Mouse (Mus musculus) heart, embryonic 11.5 days (tissue): ENCODE data around the gene Nap1l2. TPM values are rescaled to one million over a fixed set of nuclear protein-coding genes. Genes with fewer than 3 reads are reported as not detected.

Experiments
- ATAC-seq: fragments of 200-750 bp; cut with Nextera tagmentation; replicated peaks from 2 replicates; pipeline ENCODE4 v1.8.0; 2017; ENCODE audit warnings: moderate library complexity; ENCODE audit not compliant: insufficient number of reproducible peaks, low FRiP score, low TSS enrichment
- H3K27ac ChIP-seq: fragments of 300-500 bp; sonication (generic); 2 replicates; pipeline ENCODE4 v1.5.1; 2014; ENCODE audit warnings: mild to moderate bottlenecking, low read depth, low read length
- H3K27me3 ChIP-seq: fragments of 300-500 bp; sonication (generic); 2 replicates; pipeline ENCODE4 v1.6.1; 2014; ENCODE audit warnings: mild to moderate bottlenecking, low read length, mixed read lengths; ENCODE audit not compliant: control insufficient read depth, insufficient read depth
- H3K36me3 ChIP-seq: fragments of 300-500 bp; sonication (generic); 2 replicates; pipeline ENCODE4 v1.6.1; 2014; ENCODE audit warnings: mild to moderate bottlenecking, low read length, moderate library complexity, mixed read lengths; ENCODE audit not compliant: control insufficient read depth, insufficient read depth
- H3K4me1 ChIP-seq: fragments of 300-500 bp; sonication (generic); 2 replicates; pipeline ENCODE4 v1.6.1; 2014; ENCODE audit warnings: low read length; ENCODE audit not compliant: control insufficient read depth, insufficient read depth
- H3K4me2 ChIP-seq: fragments of 300-500 bp; sonication (generic); 2 replicates; pipeline ENCODE4 v1.6.1; 2014; ENCODE audit warnings: mild to moderate bottlenecking, moderate library complexity
- H3K4me3 ChIP-seq: fragments of 300-500 bp; sonication (generic); 2 replicates; pipeline ENCODE4 v1.5.1; 2014; ENCODE audit warnings: low read depth, low read length
- H3K9ac ChIP-seq: fragments of 300-500 bp; sonication (generic); 2 replicates; pipeline ENCODE4 v1.6.1; 2014; ENCODE audit warnings: mild to moderate bottlenecking, low read depth, low read length, moderate library complexity
- H3K9me3 ChIP-seq: fragments of 300-500 bp; sonication (generic); replicated peaks from 2 replicates; pipeline ENCODE4 v1.6.1; 2016; ENCODE audit warnings: low read length; ENCODE audit not compliant: control insufficient read depth
- WGBS: fragments of 180-500 bp; shearing (Covaris S2); extraction: QIAGEN DNeasy Blood & Tissue Kit; methylation state at CpG from one replicate; pipeline ENCODE4 v1.1.7; 2014; ENCODE audit not compliant: insufficient replicate concordance; 5-methylcytosine and 5-hydroxymethylcytosine counted together
- polyA plus RNA-seq: library from polyadenylated mRNA; unstranded; fragments of >200 nt; fragmentation: Nextera tagmentation; extraction: Ambion mirVana; gene quantifications from 2 replicates; pipeline ENCODE4 v1.2.1, GENCODE M21; 2014

Nap1l2 gene
- polyA plus RNA-seq, 1 experiment from 2014 or later = 1.1 TPM

DNA sequence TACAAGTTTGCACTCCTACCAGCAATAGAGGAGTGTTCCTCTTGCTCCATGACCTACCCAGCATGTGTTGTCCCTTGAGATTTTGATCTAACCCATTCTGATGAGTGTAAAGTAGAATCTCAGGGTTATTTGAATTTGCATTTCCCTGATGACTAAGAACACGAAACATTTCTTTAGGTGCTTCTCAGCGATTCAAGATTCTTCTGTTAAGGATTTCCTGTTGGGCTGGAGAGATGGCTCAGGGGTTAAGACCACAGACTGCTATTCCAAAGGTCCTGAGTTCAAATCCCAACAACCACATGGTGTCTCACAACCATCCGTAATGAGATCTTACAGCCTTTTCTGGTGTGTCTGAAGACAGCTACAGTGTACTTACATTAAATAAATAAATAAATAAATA is 47.9 kb downstream of the Nap1l2 start:
- H3K4me1 ChIP-seq = no peaks in the 10 kb centered on the region
- H3K9ac ChIP-seq = no peak overlapping the region
- H3K36me3 ChIP-seq = no peaks in the 10 kb centered on the region
- no peaks in the 10 kb centered on the region for H3K9me3 ChIP-seq
- WGBS = 79% methylated on average over 3 of the region's 3 CpGs
- H3K4me3 ChIP-seq = no peak overlapping the region
- ATAC-seq = no peak
- H3K27ac ChIP-seq = no peak overlapping the region
- H3K27me3 ChIP-seq = no peaks in the 10 kb centered on the region
- no peak overlapping the region for H3K4me2 ChIP-seq

Other genes with a start within 250 kb of the Nap1l2 start
- gene Cdx4, start 134.8 kb upstream of the Nap1l2 start, polyA plus RNA-seq = not detected in 2 replicates
- gene Chic1, start 169.8 kb upstream of the Nap1l2 start, polyA plus RNA-seq = 3.9 and 4.7 TPM in 2 replicates
- gene Tsx, start 227.8 kb upstream of the Nap1l2 start, polyA plus RNA-seq = 0.27 TPM in 1 of 2 replicates, not detected in the other
- not detected in 2 replicates for gene Gm26992, start 235.4 kb upstream of the Nap1l2 start, polyA plus RNA-seq